Mouse (Mus musculus): ENCODE measurements around the gene Zfp628. TPM values are rescaled to one million over a fixed set of nuclear protein-coding genes. Genes with fewer than 3 reads are reported as not detected.
A peak's percentile ranks its signal among the peaks of the same experiment; 100 is the strongest.

Zfp628 gene
- polyA plus RNA-seq, 1 experiment from 2014 or later: 2.7 TPM

DNA sequence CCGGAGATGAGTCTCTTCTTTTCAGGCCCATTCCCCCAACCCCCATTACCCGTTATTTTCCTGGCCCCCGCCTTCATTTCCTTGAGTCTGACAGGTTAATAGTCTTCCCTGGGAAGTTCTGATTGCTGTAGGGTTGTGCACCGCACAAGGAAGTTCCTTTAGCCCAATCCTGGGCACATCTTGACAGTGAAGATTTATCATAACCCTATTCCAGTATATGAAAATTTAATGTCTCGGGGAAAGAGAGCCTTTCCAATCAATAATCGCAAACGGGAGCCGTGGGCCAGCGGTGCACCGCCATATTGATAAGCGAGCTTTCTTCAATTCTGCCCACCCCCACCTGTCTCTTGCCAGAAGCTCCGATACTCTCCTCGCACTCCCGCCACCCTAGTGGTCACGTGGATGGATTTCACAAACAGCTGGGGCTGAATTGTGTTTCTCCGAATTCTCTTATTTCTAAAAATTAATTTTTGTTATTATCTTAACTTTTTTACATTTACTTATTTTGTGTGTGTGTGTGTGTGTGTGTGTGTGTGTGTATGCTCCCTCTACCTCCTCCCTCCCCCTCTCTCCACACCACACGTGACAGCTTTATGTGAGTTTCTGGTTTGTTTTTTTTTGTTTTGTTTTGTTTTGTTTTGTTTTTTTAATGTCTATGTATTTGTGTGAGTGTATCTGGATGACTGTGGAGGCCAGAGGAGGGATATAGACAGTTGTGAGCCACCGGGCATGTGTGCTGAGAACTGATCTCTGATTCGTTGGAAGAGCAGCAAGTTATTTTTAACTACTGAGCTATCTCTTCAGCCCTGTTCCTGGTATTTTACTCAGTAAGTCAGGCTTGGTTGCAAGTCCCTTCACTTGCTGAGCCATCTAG, 15.1 kb upstream of the Zfp628 start:
- H3K27ac ChIP-seq (ENCODE audit: low read length): no peak overlapping the region

DNA sequence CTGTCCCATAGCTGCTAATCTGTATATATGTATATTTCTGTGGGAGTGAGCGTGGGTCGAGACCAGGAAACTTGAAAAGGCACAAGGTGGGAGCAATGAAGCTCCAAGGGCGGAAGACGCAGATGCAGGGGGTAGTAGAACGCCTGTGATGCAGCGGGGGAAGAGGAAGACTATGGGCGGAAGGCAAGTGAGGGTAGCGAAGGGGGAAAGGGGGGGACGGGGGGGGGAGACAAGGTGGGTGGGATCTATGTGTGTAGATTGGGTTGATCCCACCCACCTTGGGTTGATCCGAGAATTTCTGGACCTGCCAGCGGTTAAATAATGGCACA, 14.5 kb upstream of the Zfp628 start:
- H3K36me3 ChIP-seq (ENCODE audit: insufficient read depth, low read length): no peaks in the 10 kb centered on the region
- no peak overlapping the region; the same call in 1 of the 2 replicates for H3K4me3 ChIP-seq (ENCODE audit: low read depth, low read length)
- ATAC-seq (0 out of 2 replicates have a peak, but pooled peaks have one; percentile 19), DNase-seq (ENCODE audit: low spot score) (no peak)
- no peaks in the 10 kb centered on the region for H3K4me1 ChIP-seq (ENCODE audit: insufficient read depth, low read depth, low read length)
- H3K27ac ChIP-seq (ENCODE audit: low read length): no peak overlapping the region
- no peak overlapping the region for H3K9ac ChIP-seq (replicated peaks; ENCODE audit: low read depth)
- no peaks in the 10 kb centered on the region for H3K27me3 ChIP-seq (replicated peaks; ENCODE audit: insufficient read depth, low read length)
- peak overlapping the region; percentile 44 for H3K4me2 ChIP-seq (replicated peaks; ENCODE audit: low read depth, low read length)
- TF ChIP-seq CTCF (IDR thresholded peaks at IDR 0.05): no peak
- no peak for TF ChIP-seq EP300 (IDR thresholded peaks at IDR 0.05)
- WGBS: 42% methylated on average over 11 of the region's 11 CpGs
- H3K9me3 ChIP-seq (ENCODE audit: low read length): no peaks in the 10 kb centered on the region

More for the DNA sequence above, 15.1 kb upstream of the Zfp628 start:
- H3K4me1 ChIP-seq (ENCODE audit: insufficient read depth, low read depth, low read length): no peaks in the 10 kb centered on the region
- 6% methylated on average over 19 of the region's 19 CpGs for WGBS
- H3K9ac ChIP-seq (replicated peaks; ENCODE audit: low read depth): no peak overlapping the region
- TF ChIP-seq EP300 (IDR thresholded peaks at IDR 0.05): no peak
- TF ChIP-seq CTCF (IDR thresholded peaks at IDR 0.05): no peak; the same call in 1 of the 2 replicates
- H3K4me3 ChIP-seq (ENCODE audit: low read depth, low read length): peak overlapping the region; percentile 14
- peak overlapping the region; percentile 44 for H3K4me2 ChIP-seq (replicated peaks; ENCODE audit: low read depth, low read length)
- H3K27me3 ChIP-seq (replicated peaks; ENCODE audit: insufficient read depth, low read length): no peaks in the 10 kb centered on the region
- H3K36me3 ChIP-seq (ENCODE audit: insufficient read depth, low read length): no peaks in the 10 kb centered on the region
- peak; percentile 64 for DNase-seq (ENCODE audit: low spot score)
- peak; percentile 62 for ATAC-seq
- no peaks in the 10 kb centered on the region for H3K9me3 ChIP-seq (ENCODE audit: low read length)

DNA sequence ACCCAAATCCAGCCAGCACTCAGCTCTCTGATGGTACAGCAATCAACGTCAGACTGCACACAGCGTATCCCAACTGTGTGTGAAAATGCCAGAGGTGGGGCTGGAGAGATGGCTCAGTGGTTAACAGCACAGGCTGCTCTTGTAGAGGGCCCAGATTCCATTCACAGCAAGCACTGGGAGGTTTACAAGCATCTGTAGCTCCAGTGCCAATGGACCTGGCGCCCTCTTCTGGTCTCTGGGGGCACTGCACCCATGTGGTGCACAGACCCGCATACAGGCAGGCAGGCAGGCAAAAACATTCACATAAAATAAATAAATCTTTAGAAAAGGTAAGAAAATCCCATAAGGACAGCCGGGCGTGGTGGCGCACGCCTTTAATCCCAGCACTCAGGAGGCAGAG, 13.8 kb upstream of the Zfp628 start:
- no peak overlapping the region for H3K27ac ChIP-seq (ENCODE audit: low read length)
- no peaks in the 10 kb centered on the region for H3K9me3 ChIP-seq (ENCODE audit: low read length)
- H3K36me3 ChIP-seq (ENCODE audit: insufficient read depth, low read length): no peaks in the 10 kb centered on the region
- ATAC-seq (no peak), DNase-seq (ENCODE audit: low spot score) (no peak)
- H3K4me2 ChIP-seq (replicated peaks; ENCODE audit: low read depth, low read length): no peak overlapping the region
- WGBS: 61% methylated on average over 8 of the region's 8 CpGs
- no peaks in the 10 kb centered on the region for H3K27me3 ChIP-seq (replicated peaks; ENCODE audit: insufficient read depth, low read length)
- H3K9ac ChIP-seq (replicated peaks; ENCODE audit: low read depth): no peak overlapping the region
- no peaks in the 10 kb centered on the region for H3K4me1 ChIP-seq (ENCODE audit: insufficient read depth, low read depth, low read length)
- TF ChIP-seq EP300 (IDR thresholded peaks at IDR 0.05) (no peak), CTCF (IDR thresholded peaks at IDR 0.05) (peak; percentile 71)
- no peak overlapping the region for H3K4me3 ChIP-seq (ENCODE audit: low read depth, low read length)

DNA sequence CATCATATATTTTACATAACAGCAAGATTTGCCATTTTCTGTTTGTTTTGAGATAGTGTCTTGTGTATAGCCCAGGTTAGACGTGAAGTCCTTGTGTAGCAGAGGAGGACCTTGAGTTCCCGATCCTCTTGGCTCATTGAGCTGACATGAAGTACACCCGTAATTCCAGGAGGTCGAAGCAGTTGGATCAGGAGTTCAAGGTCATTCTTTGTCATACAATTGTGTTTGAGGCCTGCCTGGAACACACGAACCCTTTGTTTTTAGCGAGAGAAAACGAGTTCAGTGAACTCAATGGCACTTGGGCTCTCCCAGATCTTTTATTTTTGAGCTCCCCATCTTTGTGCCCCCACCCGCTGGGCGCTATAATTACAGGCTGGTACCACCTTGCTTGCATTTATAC, 12.6 kb upstream of the Zfp628 start:
- ATAC-seq: no peak
- TF ChIP-seq EP300 (IDR thresholded peaks at IDR 0.05): no peak
- TF ChIP-seq CTCF (IDR thresholded peaks at IDR 0.05): no peak
- Histone ChIP-seq H3K4me3 (ENCODE audit: low read depth, low read length) (no peak overlapping the region), H3K27me3 (replicated peaks; ENCODE audit: insufficient read depth, low read length) (no peaks in the 10 kb centered on the region), H3K4me2 (replicated peaks; ENCODE audit: low read depth, low read length) (no peak overlapping the region), H3K4me1 (ENCODE audit: insufficient read depth, low read depth, low read length) (no peaks in the 10 kb centered on the region), H3K9ac (replicated peaks; ENCODE audit: low read depth) (no peak overlapping the region), H3K36me3 (ENCODE audit: insufficient read depth, low read length) (no peaks in the 10 kb centered on the region), H3K9me3 (ENCODE audit: low read length) (no peaks in the 10 kb centered on the region), H3K27ac (ENCODE audit: low read length) (no peak overlapping the region)
- 73% methylated on average over 9 of the region's 9 CpGs for WGBS
- no peak for DNase-seq (ENCODE audit: low spot score)

DNA sequence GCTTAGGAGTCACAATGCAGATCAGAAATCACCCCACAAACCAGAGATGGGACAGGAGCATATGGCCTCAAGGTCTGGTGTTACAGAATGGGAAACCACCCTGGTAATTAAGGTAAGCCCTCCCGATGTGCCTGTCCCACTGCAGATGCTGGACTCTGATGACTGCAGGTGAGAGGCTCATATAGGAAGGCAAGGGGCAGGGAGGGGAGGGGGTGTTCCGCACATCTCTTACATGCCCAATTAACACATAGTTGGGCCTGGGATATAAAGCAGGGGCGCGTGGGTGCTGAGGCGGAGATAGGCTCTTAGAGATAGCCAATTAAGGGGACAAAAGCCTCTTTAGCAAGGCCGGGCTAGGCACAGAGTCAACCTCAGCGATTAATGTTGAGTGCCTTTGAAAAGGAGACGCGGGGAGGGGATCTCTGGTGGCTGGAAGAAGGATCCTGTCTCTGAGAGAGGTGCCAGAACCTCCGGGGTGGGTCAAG, 8.5 kb upstream of the Zfp628 start, which contains the start of gene Gm36210:
Gm36210 (minus strand) TSS at position 51 of the 485 bp plus-strand sequence.
- H3K4me3 ChIP-seq (ENCODE audit: low read depth, low read length): no peak within 1 kb of the TSS
- WGBS: 58% methylated on average over 10 of the region's 10 CpGs
- no peaks in the 10 kb centered on the region for H3K27me3 ChIP-seq (replicated peaks; ENCODE audit: insufficient read depth, low read length)
- H3K4me1 ChIP-seq (ENCODE audit: insufficient read depth, low read depth, low read length): no peaks in the 10 kb centered on the region
- TF ChIP-seq CTCF (IDR thresholded peaks at IDR 0.05) (no peak), EP300 (IDR thresholded peaks at IDR 0.05) (no peak)
- H3K4me2 ChIP-seq (replicated peaks; ENCODE audit: low read depth, low read length): no peak within 1 kb of the TSS
- H3K27ac ChIP-seq (ENCODE audit: low read length): no peak within 1 kb of the TSS
- no peak for ATAC-seq
- no peak for DNase-seq (ENCODE audit: low spot score)
- no peaks in the 10 kb centered on the region for H3K36me3 ChIP-seq (ENCODE audit: insufficient read depth, low read length)
- H3K9ac ChIP-seq (replicated peaks; ENCODE audit: low read depth): no peak within 1 kb of the TSS
- no peaks in the 10 kb centered on the region for H3K9me3 ChIP-seq (ENCODE audit: low read length)

DNA sequence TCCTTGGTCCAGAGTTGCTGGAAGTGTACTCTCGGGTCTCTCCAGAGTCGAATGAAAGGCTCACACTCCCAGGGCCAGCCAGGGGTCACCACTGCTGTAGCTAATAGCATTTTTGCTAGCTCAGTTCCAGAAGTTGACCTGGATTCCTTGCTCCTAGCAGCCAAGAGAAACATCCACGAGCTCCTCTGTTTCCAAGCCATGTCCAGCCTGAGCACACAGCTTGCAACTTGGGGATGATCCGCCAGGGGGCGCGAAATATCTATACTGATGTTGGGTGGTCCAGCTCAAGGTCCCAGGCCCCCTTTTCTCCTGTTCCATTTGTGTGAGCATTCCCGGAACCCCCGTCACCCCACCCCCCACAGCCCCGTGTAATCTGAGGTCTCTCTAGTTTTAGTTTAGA, 3.5 kb upstream of the Zfp628 start:
- Histone ChIP-seq H3K27me3 (replicated peaks; ENCODE audit: insufficient read depth, low read length) (no peaks in the 10 kb centered on the region), H3K4me1 (ENCODE audit: insufficient read depth, low read depth, low read length) (peaks cover 4% of the 10 kb centered on the region; the same call in 1 of the 2 replicates), H3K9ac (replicated peaks; ENCODE audit: low read depth) (no peak overlapping the region), H3K4me3 (ENCODE audit: low read depth, low read length) (no peak overlapping the region), H3K27ac (ENCODE audit: low read length) (no peak overlapping the region), H3K4me2 (replicated peaks; ENCODE audit: low read depth, low read length) (no peak overlapping the region), H3K9me3 (ENCODE audit: low read length) (no peaks in the 10 kb centered on the region), H3K36me3 (ENCODE audit: insufficient read depth, low read length) (no peaks in the 10 kb centered on the region)
- ATAC-seq (no peak), DNase-seq (ENCODE audit: low spot score) (peak; percentile 35)
- TF ChIP-seq CTCF (IDR thresholded peaks at IDR 0.05) (peak; percentile 72), EP300 (IDR thresholded peaks at IDR 0.05) (no peak)
- 23% methylated on average over 9 of the region's 9 CpGs for WGBS

Measured in lung, postnatal 0 days (tissue).